ENCODE assay signal across 12 mouse cellular contexts in the genomic region with DNA sequence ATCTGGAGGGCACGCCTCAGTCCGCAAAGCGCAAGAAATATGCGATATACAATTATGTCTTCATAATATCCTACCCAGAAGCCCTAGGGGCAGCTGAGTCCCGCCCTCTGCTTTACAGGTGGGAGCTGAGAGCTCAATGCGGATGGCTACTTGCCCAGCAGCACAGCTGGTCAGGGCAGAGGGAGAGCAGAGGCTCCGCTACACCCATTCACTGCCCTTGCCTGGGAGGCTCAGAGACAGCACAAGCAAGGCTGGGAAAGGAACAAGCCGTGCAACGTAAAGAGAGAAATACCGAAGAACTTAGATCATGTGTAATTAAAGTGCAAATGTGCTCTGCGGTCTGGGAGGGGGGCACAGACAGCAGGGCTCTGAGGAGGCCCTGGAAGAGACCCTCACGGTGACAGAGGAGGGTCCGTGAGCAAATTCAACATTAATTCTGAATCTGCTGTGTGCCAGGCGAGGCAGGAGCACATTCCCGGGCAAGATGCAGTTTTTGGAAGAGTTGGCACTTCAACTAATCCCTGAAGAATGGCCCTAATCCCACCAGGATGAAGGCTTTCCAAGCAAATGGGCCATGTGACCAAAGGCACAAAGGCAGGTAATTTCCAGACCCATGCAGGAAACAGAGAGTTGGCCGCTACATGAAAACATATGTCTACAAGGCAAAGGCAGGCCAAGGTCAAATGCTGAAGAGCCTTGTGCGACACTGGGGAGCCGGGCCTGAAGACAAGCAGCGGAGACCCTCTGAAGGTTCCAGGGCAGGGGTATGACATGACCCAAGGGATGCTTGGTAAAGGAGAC.
DNase-seq lines count a peak whose midpoint lies in the region; ATAC-seq and TF ChIP-seq lines count a peak whose summit lies in the region.
"Had no signal": no experiment of that assay in that cellular context is flagged by ENCODE, and none has a peak within 500 bp of the region (broad histone marks: within the 10 kb centered on the region; RNA-seq: fewer than 3 reads in every experiment).

No protein-coding gene starts in this region.

- no peaks in the 10 kb centered on the region for H3K36me3 ChIP-seq in forebrain, embryonic 10.5 days (replicated peaks)
- H3K36me3 ChIP-seq in forebrain, embryonic 11.5 days (ENCODE audit: control insufficient read depth, insufficient read depth, low read length) = no peaks in the 10 kb centered on the region
- H3K36me3 ChIP-seq in forebrain, embryonic 12.5 days (replicated peaks) = no peaks in the 10 kb centered on the region
- no peaks in the 10 kb centered on the region for H3K36me3 ChIP-seq in limb, embryonic 14.5 days (ENCODE audit: control insufficient read depth, insufficient read depth, low read length)

- H3K9me3 ChIP-seq in forebrain, embryonic 10.5 days = no peaks in the 10 kb centered on the region
- H3K9me3 ChIP-seq in forebrain, embryonic 11.5 days (ENCODE audit: control insufficient read depth, low read length) = no peaks in the 10 kb centered on the region
- H3K9me3 ChIP-seq in forebrain, embryonic 12.5 days = no peaks in the 10 kb centered on the region
- H3K9me3 ChIP-seq in limb, embryonic 14.5 days (ENCODE audit: control insufficient read depth, low read length) = no peaks in the 10 kb centered on the region

- ATAC-seq in forebrain, embryonic 11.5 days (replicated peaks; ENCODE audit: low FRiP score) = no peak
- ATAC-seq in forebrain, embryonic 12.5 days (ENCODE audit: low FRiP score) = peak; percentile 39
- ATAC-seq in limb, embryonic 14.5 days (ENCODE audit: low FRiP score, low read depth) = peak; percentile 58
- ATAC-seq: intestine, postnatal 0 days had no signal

- no peak overlapping the region for H3K4me2 ChIP-seq in forebrain, embryonic 11.5 days (ENCODE audit: low read depth, low read length, severe bottlenecking)
- H3K4me2 ChIP-seq in forebrain, embryonic 12.5 days = no peak overlapping the region
- H3K4me2 ChIP-seq in limb, embryonic 14.5 days (replicated peaks; ENCODE audit: low read depth, low read length, severe bottlenecking) = no peak overlapping the region

- no peak overlapping the region for H3K9ac ChIP-seq in forebrain, embryonic 11.5 days (ENCODE audit: low read length)
- no peak overlapping the region; the same call in 1 of the 2 replicates for H3K9ac ChIP-seq in forebrain, embryonic 12.5 days
- H3K9ac ChIP-seq in limb, embryonic 14.5 days (ENCODE audit: low read depth, low read length, severe bottlenecking) = no peak overlapping the region

- H3K27me3 ChIP-seq in forebrain, embryonic 10.5 days (ENCODE audit: poor library complexity, severe bottlenecking) = no peaks in the 10 kb centered on the region
- H3K27me3 ChIP-seq in forebrain, embryonic 11.5 days (ENCODE audit: control insufficient read depth, insufficient read depth, low read length) = no peaks in the 10 kb centered on the region
- no peaks in the 10 kb centered on the region for H3K27me3 ChIP-seq in forebrain, embryonic 12.5 days
- no peaks in the 10 kb centered on the region for H3K27me3 ChIP-seq in limb, embryonic 14.5 days (ENCODE audit: control insufficient read depth, insufficient read depth, low read length)

- 86% methylated on average over 19 of the region's 19 CpGs for WGBS in forebrain, embryonic 10.5 days
- WGBS in forebrain, embryonic 11.5 days = 72% methylated on average over 19 of the region's 19 CpGs
- 62% methylated on average over 19 of the region's 19 CpGs for WGBS in forebrain, embryonic 12.5 days
- WGBS in limb, embryonic 14.5 days = 54% methylated on average over 19 of the region's 19 CpGs

- TF ChIP-seq CTCF in brain, embryonic 14.5 days (IDR thresholded peaks at IDR 0.05; ENCODE audit: borderline replicate concordance, extremely low read depth, insufficient read depth, insufficient read length) = no peak

- no peak for TF ChIP-seq POLR2A in brain, embryonic 14.5 days (IDR thresholded peaks at IDR 0.05; ENCODE audit: borderline replicate concordance, extremely low read depth, insufficient read depth, insufficient read length, poor library complexity, severe bottlenecking)
- no peak for TF ChIP-seq POLR2A in limb, embryonic 14.5 days (IDR thresholded peaks at IDR 0.05; ENCODE audit: borderline replicate concordance, extremely low read depth, insufficient read depth, insufficient read length)

- peak overlapping the region; percentile 62 for H3K27ac ChIP-seq in forebrain, embryonic 10.5 days
- H3K27ac ChIP-seq in forebrain, embryonic 11.5 days (ENCODE audit: low read depth, low read length) = no peak overlapping the region
- peak overlapping the region; percentile 37; the same call in 1 of the 2 replicates for H3K27ac ChIP-seq in forebrain, embryonic 12.5 days
- H3K27ac ChIP-seq in limb, embryonic 14.5 days (replicated peaks; ENCODE audit: low read depth, low read length) = peak overlapping the region; percentile 62
- H3K27ac ChIP-seq: gastrocnemius, adult 2 months had no signal

- H3K4me1 ChIP-seq in forebrain, embryonic 10.5 days = peaks cover 55% of the 10 kb centered on the region
- H3K4me1 ChIP-seq in forebrain, embryonic 11.5 days (replicated peaks; ENCODE audit: control insufficient read depth, insufficient read depth, low read length) = peaks cover 15% of the 10 kb centered on the region; the same call in 1 of the 2 replicates
- peaks cover 37% of the 10 kb centered on the region for H3K4me1 ChIP-seq in forebrain, embryonic 12.5 days
- peaks cover 52% of the 10 kb centered on the region for H3K4me1 ChIP-seq in limb, embryonic 14.5 days (ENCODE audit: control insufficient read depth, insufficient read depth, low read length)

- no peak overlapping the region for H3K4me3 ChIP-seq in forebrain, embryonic 10.5 days
- H3K4me3 ChIP-seq in forebrain, embryonic 11.5 days (ENCODE audit: low read depth, low read length) = no peak overlapping the region
- H3K4me3 ChIP-seq in forebrain, embryonic 12.5 days (replicated peaks) = no peak overlapping the region
- no peak overlapping the region for H3K4me3 ChIP-seq in limb, embryonic 14.5 days (replicated peaks; ENCODE audit: low read length)
- H3K4me3 ChIP-seq: gastrocnemius, adult 2 months had no signal

- no peak for DNase-seq in forebrain, embryonic 10.5 days (ENCODE audit: extremely low spot score, low spot score)
- no peak for DNase-seq in forebrain, embryonic 11.5 days (ENCODE audit: low spot score)
- peak; percentile 83 for DNase-seq in brain, embryonic 14.5 days (ENCODE audit: low read depth)
- DNase-seq in limb, embryonic 14.5 days (ENCODE audit: low spot score) = peak; percentile 71
- no peak for DNase-seq in adrenal gland, postnatal 4 days (ENCODE audit: low spot score in 2 of 2)
- DNase-seq in thymus, postnatal 0 days (ENCODE audit: low spot score) = no peak
- no peak for DNase-seq in urinary bladder, postnatal 4 days (ENCODE audit: low spot score in 2 of 2)
- DNase-seq: adrenal gland, postnatal 10 days; gastrocnemius, adult 2 months; layer of hippocampus, adult 9-11 months had no signal

Comparison
In these comparisons a context has a peak if more than half of its experiments do, and no peak if none do; other contexts are left out.
1. DNase-seq: peak in brain, embryonic 14.5 days (single experiment) and limb, embryonic 14.5 days (single experiment); none in forebrain, embryonic 10.5 days (single experiment), forebrain, embryonic 11.5 days (single experiment), adrenal gland, postnatal 4 days (0 of 2), thymus, postnatal 0 days (single experiment) and urinary bladder, postnatal 4 days (0 of 2).